Mouse (Mus musculus) midbrain, embryonic 14.5 days (tissue): Measurements from ENCODE around the gene 2810459M11Rik. TPM values are rescaled to one million over a fixed set of nuclear protein-coding genes. Genes with fewer than 3 reads are reported as not detected.
"Not testable (repeated sequence)": the region's sequence is repeated elsewhere in the genome, so short reads cannot be mapped to it uniquely, and the experiment has no call there.

Source experiments
- ATAC-seq: fragments of 200-750 bp; cut with Nextera tagmentation; 2 replicates; pipeline ENCODE4 v1.8.0; 2017; ENCODE audit warnings: moderate number of reproducible peaks, moderate library complexity; ENCODE audit not compliant: low FRiP score, low TSS enrichment
- DNase-seq: peaks from one replicate; pipeline ENCODE4 v3.0.0-alpha.2; 2015
- H3K27ac ChIP-seq: fragments of 300-500 bp; sonication (generic); replicated peaks from 2 replicates; pipeline ENCODE4 v1.5.1; 2014; ENCODE audit warnings: mild to moderate bottlenecking, low read depth, low read length, moderate library complexity
- H3K27me3 ChIP-seq: fragments of 300-500 bp; sonication (generic); 2 replicates; pipeline ENCODE4 v1.6.1; 2014; ENCODE audit warnings: low read length, control low read depth, mixed read lengths; ENCODE audit not compliant: control insufficient read depth, insufficient read depth
- H3K36me3 ChIP-seq: fragments of 300-500 bp; sonication (generic); 2 replicates; pipeline ENCODE4 v1.6.1; 2014; ENCODE audit warnings: low read length, control low read depth; ENCODE audit not compliant: control insufficient read depth, insufficient read depth
- H3K4me1 ChIP-seq: fragments of 300-500 bp; sonication (generic); 2 replicates; pipeline ENCODE4 v1.6.1; 2014; ENCODE audit warnings: mild to moderate bottlenecking, antibody characterized with exemption, low read length, control low read depth; ENCODE audit not compliant: control insufficient read depth, insufficient read depth
- H3K4me2 ChIP-seq: fragments of 300-500 bp; sonication (generic); 2 replicates; pipeline ENCODE4 v1.6.1; 2014; ENCODE audit warnings: mild to moderate bottlenecking, low read length, moderate library complexity
- H3K4me3 ChIP-seq: fragments of 300-500 bp; sonication (generic); replicated peaks from 2 replicates; pipeline ENCODE4 v1.5.1; 2014; ENCODE audit warnings: low read depth, low read length
- H3K9ac ChIP-seq: fragments of 300-500 bp; sonication (generic); replicated peaks from 2 replicates; pipeline ENCODE4 v1.6.1; 2014; ENCODE audit warnings: mild to moderate bottlenecking, low read length, moderate library complexity
- H3K9me3 ChIP-seq: fragments of 300-500 bp; sonication (generic); 2 replicates; pipeline ENCODE4 v1.6.1; 2016; ENCODE audit warnings: low read length, control low read depth, mixed read lengths; ENCODE audit not compliant: control insufficient read depth
- WGBS: fragments of 180-500 bp; shearing (Covaris S2); extraction: QIAGEN DNeasy Blood & Tissue Kit; methylation state at CpG from one replicate; pipeline ENCODE4 v1.1.7; 2014; 5-methylcytosine and 5-hydroxymethylcytosine counted together
- polyA plus RNA-seq: library from polyadenylated mRNA; unstranded; fragments of >200 nt; fragmentation: Nextera tagmentation; extraction: Ambion mirVana; gene quantifications from 2 replicates; pipeline ENCODE4 v1.2.1, GENCODE M21; 2014

Gene 2810459M11Rik
- 7.0 and 7.3 TPM in 2 replicates for polyA plus RNA-seq

DNA sequence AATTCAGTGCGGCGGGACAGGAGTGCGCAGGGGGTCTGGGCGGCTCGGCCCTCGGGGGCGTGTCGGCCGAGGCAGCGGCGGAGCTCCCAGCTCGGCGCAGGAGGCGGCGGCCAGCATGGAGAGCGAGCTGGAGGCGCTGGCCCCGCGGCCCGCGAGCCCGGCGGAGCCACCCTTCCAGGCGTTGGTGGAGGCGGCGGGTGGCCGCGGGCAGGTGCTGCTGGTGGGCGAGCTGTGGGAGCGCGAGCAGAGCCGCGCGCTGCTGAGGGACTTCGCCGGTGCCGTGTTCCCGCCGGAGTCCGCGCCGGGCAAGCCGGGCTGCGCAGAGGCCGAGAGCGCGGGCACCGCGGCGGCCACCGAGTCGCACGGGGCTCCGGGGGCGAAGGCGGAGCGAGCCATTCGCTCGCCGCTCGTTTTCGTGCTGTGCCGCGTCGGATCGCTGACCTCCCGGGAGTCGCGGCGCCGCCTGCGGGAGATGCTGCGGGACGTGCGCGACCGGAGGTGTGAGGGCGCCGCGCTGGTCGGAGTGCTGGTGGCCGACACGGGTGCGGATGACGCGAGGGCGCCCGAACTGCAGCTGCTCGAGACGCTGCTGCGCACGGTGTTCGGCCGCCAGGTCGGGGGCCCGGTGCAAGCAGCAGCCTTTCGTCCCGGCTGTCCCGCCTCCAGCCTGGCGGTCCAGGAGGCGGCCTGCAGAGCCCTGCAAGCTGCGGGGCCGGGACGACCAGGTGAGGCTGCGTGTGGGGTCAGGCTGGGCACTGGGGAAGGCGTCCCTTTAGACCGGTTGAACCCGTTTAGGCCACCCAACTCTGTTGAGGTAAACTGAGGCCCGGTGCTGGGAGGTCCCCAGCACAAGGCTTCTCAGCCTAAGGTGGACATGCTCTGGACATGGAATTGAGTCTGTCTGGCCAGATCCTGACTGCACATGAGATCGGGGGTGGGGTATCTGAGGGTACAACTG, at the start of gene 2810459M11Rik:
TSS of gene 2810459M11Rik (plus strand) at position 16 of the 958 bp plus-strand sequence.
- under 1% methylated on average over 107 of the region's 110 CpGs for WGBS
- Histone ChIP-seq H3K36me3 (no peaks in the 10 kb centered on the region), H3K27ac (0 out of 2 replicates have a peak within 1 kb of the TSS, but pooled peaks have one; percentile 10), H3K9ac (peak within 1 kb of the TSS; percentile 60), H3K9me3 (0 out of 2 replicates have a peak, but pooled peaks cover 3% of the 10 kb centered on the region), H3K4me3 (peak within 1 kb of the TSS; percentile 59), H3K4me2 (peak within 1 kb of the TSS; percentile 89), H3K4me1 (peaks cover 4% of the 10 kb centered on the region; the same call in 1 of the 2 replicates), H3K27me3 (peaks cover 33% of the 10 kb centered on the region)
- ATAC-seq = peak; percentile 76
- DNase-seq = peak; percentile 74

DNA sequence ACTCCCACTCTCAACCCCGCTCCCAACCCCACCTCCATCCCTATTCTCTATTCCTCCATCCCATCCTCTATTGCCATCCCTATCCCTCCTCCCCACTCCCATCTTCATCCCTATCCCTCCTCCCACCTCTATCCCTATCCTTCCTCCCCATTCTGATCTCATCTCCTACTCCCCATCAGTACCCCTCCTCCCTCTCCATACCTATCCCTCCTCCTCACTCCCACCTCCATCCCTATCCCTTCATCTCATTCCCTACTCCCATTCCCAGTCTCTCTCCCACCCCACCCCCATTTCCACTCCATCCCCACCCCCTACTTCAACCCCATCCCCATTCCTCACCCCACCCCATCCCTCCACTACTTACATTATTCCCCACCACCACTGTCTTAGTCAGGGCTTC, 48.4 kb upstream of the 2810459M11Rik start:
- no peak overlapping the region for H3K27ac ChIP-seq
- no peak overlapping the region for H3K4me2 ChIP-seq
- H3K9me3 ChIP-seq = no peaks in the 10 kb centered on the region
- no peaks in the 10 kb centered on the region for H3K27me3 ChIP-seq
- ATAC-seq (no peak), DNase-seq (no peak)
- H3K9ac ChIP-seq = no peak overlapping the region
- 97% methylated on average over 1 of the region's 1 CpGs for WGBS
- no peaks in the 10 kb centered on the region for H3K36me3 ChIP-seq
- H3K4me1 ChIP-seq = no peaks in the 10 kb centered on the region
- H3K4me3 ChIP-seq = no peak overlapping the region

DNA sequence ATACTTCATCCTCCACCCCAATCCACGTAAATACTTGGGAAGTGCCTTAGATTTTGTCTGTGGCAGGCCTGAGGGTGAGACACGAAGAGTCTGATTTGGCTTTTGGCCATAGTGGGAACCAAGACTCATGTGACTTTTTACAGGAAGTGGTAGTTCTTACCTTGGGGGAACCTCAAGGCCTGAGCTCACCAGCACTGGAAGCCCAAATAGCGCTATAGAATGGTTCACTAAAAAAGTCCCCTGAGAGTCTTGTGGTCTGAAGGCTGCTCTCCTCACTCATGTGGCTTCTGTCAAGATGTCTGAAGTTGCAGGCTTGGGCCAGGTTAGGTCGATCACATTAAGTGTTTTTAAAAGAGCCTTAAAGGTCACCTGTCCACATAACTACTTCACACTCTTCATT, 47.7 kb upstream of the 2810459M11Rik start:
- no peak for ATAC-seq
- H3K4me1 ChIP-seq = no peaks in the 10 kb centered on the region
- WGBS = 90% methylated on average over 4 of the region's 4 CpGs

DNA sequence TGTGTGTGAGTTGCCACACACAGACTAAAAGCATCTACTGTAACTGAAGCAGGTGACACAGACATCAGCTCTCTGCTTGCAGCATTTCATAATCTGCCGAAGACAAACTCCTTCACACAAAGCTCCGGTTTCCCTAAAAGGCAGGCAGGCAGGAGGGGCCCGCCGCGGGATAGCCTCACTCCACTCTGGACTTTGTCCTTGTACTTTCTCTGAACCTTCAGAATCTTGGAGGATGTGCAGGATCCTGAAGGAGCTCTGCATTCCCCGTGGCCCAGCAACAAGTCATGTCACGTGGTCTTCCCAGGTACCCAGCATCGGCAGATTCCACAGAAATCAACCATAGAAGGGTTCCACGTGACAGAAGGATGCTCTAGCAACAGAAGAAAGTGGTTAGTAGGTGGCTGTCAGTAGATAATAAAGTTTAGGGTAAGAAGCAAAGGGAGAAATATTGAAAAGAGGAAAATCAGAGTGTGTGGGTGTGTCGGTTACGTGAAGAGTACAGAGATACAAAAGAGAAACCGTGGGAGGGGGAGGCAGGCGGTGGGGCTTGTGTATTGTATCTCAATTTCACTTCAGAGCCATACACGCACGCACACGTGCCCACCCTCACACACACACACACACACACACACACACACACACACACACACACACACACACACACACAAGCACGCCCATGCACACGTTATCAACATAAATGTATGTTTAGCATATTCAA, 45.7 kb upstream of the 2810459M11Rik start:
- Histone ChIP-seq H3K4me2 (no peak overlapping the region), H3K4me1 (no peaks in the 10 kb centered on the region), H3K27me3 (no peaks in the 10 kb centered on the region), H3K36me3 (no peaks in the 10 kb centered on the region), H3K9me3 (no peaks in the 10 kb centered on the region), H3K9ac (no peak overlapping the region), H3K4me3 (no peak overlapping the region), H3K27ac (no peak overlapping the region)
- WGBS = 85% methylated on average over 18 of the region's 18 CpGs
- no peak for ATAC-seq
- no peak for DNase-seq

More for the DNA sequence above, 47.7 kb upstream of the 2810459M11Rik start:
- no peaks in the 10 kb centered on the region for H3K9me3 ChIP-seq
- no peak for DNase-seq
- no peak overlapping the region for H3K4me2 ChIP-seq
- no peaks in the 10 kb centered on the region for H3K36me3 ChIP-seq
- H3K27ac ChIP-seq = no peak overlapping the region
- H3K27me3 ChIP-seq = no peaks in the 10 kb centered on the region
- no peak overlapping the region for H3K9ac ChIP-seq
- no peak overlapping the region for H3K4me3 ChIP-seq

DNA sequence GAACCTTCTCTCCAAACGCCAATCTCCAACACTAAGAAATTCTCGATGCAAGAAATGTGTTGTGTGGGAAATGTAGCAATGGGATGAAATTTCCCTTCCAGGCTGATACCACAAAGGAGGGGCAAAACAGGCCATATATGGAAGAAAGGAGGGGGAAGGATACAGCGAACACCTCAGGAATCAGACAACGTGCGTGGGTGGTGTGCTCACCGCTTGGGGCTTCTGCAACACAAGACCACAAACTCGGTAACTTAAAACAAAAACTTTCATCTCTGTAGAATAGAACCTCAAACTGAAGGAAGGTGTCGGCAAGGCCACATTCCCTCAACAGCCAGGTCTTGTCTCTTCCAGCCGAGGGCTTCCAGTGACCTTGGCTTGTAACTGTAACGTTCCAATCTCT, 40.1 kb upstream of the 2810459M11Rik start:
- H3K4me2 ChIP-seq = no peak overlapping the region
- H3K27ac ChIP-seq = no peak overlapping the region
- H3K4me3 ChIP-seq = no peak overlapping the region
- ATAC-seq = no peak
- no peak for DNase-seq
- no peaks in the 10 kb centered on the region for H3K36me3 ChIP-seq
- 93% methylated on average over 10 of the region's 10 CpGs for WGBS
- H3K4me1 ChIP-seq = no peaks in the 10 kb centered on the region
- H3K27me3 ChIP-seq = no peaks in the 10 kb centered on the region
- H3K9ac ChIP-seq = no peak overlapping the region
- H3K9me3 ChIP-seq = no peaks in the 10 kb centered on the region

DNA sequence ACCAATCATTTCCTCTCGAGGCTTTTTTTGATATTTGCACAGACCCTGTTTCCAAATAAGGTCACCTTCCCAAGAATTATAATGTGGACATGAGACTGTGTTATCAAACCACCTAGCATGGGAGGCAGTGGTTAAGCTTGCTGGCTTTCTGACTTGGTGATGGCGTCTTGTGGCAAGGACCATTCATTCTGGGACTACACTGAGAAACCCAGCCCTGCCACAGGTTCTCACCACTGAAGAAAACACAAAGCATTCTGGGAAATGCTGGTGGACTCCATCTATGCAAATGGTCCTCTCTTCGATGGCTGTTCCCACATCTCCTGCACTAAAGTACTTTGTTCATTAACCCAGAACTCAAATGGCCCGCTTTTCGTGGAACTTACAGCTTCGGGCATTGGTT, 39.6 kb upstream of the 2810459M11Rik start:
- Histone ChIP-seq H3K9ac (no peak overlapping the region), H3K4me3 (no peak overlapping the region), H3K27ac (no peak overlapping the region), H3K9me3 (no peaks in the 10 kb centered on the region), H3K4me1 (no peaks in the 10 kb centered on the region), H3K4me2 (no peak overlapping the region), H3K27me3 (no peaks in the 10 kb centered on the region), H3K36me3 (no peaks in the 10 kb centered on the region)
- ATAC-seq = no peak
- no peak for DNase-seq
- WGBS = 89% methylated on average over 6 of the region's 6 CpGs

DNA sequence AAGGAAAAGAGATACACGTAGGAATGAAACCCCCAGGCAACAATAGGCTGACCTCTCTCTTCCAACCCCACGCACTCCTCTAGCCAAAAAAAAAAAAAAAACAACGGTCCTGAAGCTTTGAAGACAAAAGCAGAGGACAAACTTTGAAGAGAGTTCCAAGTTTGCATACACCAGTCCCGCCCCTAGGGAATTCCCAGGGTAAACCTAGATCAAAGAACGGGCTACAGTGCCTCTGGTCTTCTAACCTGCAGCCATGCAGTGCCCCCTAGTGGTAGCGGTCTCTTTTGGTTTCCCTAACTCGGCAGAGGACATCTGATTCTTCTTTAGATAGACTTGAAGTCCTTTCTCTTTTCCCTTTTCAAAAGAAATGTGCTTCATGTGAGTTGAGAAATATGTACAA, 37.9 kb upstream of the 2810459M11Rik start:
- ATAC-seq = peak; percentile 77; the same call in 1 of the 2 replicates

DNA sequence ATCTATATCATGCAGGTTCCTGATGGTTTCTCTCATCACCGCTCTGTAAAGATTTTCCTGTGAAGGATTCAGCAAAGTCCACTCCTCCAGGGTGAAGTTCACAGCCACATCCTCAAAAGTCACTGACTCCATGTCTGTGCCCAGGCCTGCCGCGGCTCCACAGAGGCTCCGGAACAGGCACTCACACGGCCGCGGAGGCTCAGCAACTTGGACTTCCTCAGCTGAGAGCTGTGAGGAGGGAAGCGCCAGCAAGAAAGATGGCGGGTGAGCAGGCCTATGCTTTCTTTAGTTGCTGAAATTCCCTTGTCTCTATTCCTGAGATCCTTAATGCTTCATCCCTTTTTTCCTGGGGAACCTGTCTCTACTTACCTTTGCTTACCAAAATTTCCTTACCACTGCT, 29.9 kb upstream of the 2810459M11Rik start:
- not testable (repeated sequence) for H3K9me3 ChIP-seq, ATAC-seq, H3K27me3 ChIP-seq, H3K9ac ChIP-seq, H3K36me3 ChIP-seq, H3K4me2 ChIP-seq, DNase-seq, H3K4me1 ChIP-seq, H3K27ac ChIP-seq, H3K4me3 ChIP-seq
- 96% methylated on average over 9 of the region's 9 CpGs for WGBS

More for the DNA sequence above, 37.9 kb upstream of the 2810459M11Rik start:
- Histone ChIP-seq H3K4me3 (no peak overlapping the region), H3K4me1 (no peaks in the 10 kb centered on the region), H3K36me3 (no peaks in the 10 kb centered on the region), H3K9me3 (no peaks in the 10 kb centered on the region), H3K27ac (no peak overlapping the region), H3K27me3 (no peaks in the 10 kb centered on the region), H3K4me2 (no peak overlapping the region), H3K9ac (no peak overlapping the region)
- DNase-seq = peak; percentile 98
- 2% methylated on average over 7 of the region's 7 CpGs for WGBS
